Mouse (Mus musculus) heart, embryonic 14.5 days (tissue): ENCODE data around the gene Gpr25. TPM values are rescaled to one million over a fixed set of nuclear protein-coding genes. Genes with fewer than 3 reads are reported as not detected.

Source experiments
- ATAC-seq: fragments of 200-750 bp; cut with Nextera tagmentation; 2 replicates; pipeline ENCODE4 v1.8.0; 2017; ENCODE audit warnings: low read depth, moderate TSS enrichment; ENCODE audit not compliant: insufficient number of reproducible peaks, insufficient read depth, low FRiP score
- H3K27ac ChIP-seq, 2 experiments: fragments of 200-500 bp in 1 of 2; fragments of 300-500 bp in 1 of 2; sonication (generic) in 1 of 2; replicated peaks in 1 of 2; 2 replicates each; pipeline ENCODE4 v1.5.1; 2012 to 2014; ENCODE audit warnings: low read depth in 2 of 2, low read length in 2 of 2, control low read depth in 1 of 2, mild to moderate bottlenecking in 1 of 2, mixed read lengths in 1 of 2; ENCODE audit not compliant: control insufficient read depth in 1 of 2, insufficient read depth in 1 of 2
- H3K27me3 ChIP-seq: fragments of 300-500 bp; sonication (generic); 2 replicates; pipeline ENCODE4 v1.6.1; 2014; ENCODE audit warnings: mild to moderate bottlenecking, low read length, control low read depth; ENCODE audit not compliant: control insufficient read depth, insufficient read depth
- H3K36me3 ChIP-seq: fragments of 300-500 bp; sonication (generic); 2 replicates; pipeline ENCODE4 v1.6.1; 2014; ENCODE audit warnings: mild to moderate bottlenecking, control low read depth, low read length, mixed read lengths; ENCODE audit not compliant: control insufficient read depth, insufficient read depth
- H3K4me1 ChIP-seq, 2 experiments: fragments of 200-500 bp in 1 of 2; fragments of 300-500 bp in 1 of 2; sonication (generic) in 1 of 2; 2 replicates each; pipeline ENCODE4 v1.6.1; 2012 to 2014; ENCODE audit warnings: low read length in 2 of 2, control low read depth in 1 of 2, mixed read lengths in 1 of 2; ENCODE audit not compliant: control insufficient read depth in 2 of 2, insufficient read depth in 2 of 2
- H3K4me2 ChIP-seq: fragments of 300-500 bp; sonication (generic); 2 replicates; pipeline ENCODE4 v1.6.1; 2014; ENCODE audit warnings: mild to moderate bottlenecking, low read length
- H3K4me3 ChIP-seq, 2 experiments: fragments of 200-500 bp in 1 of 2; fragments of 300-500 bp in 1 of 2; sonication (generic) in 1 of 2; 2 replicates each; pipeline ENCODE4 v1.5.1; 2012 to 2014; ENCODE audit warnings: low read length in 2 of 2, mild to moderate bottlenecking in 2 of 2, control low read depth in 1 of 2, low read depth in 1 of 2, moderate library complexity in 1 of 2; ENCODE audit not compliant: control insufficient read depth in 1 of 2, insufficient read depth in 1 of 2
- H3K9ac ChIP-seq: fragments of 300-500 bp; sonication (generic); 2 replicates; pipeline ENCODE4 v1.6.1; 2014; ENCODE audit warnings: mild to moderate bottlenecking, low read length
- H3K9me3 ChIP-seq: fragments of 300-500 bp; sonication (generic); 2 replicates; pipeline ENCODE4 v1.6.1; 2016; ENCODE audit warnings: low read length, control low read depth; ENCODE audit not compliant: control insufficient read depth
- WGBS: fragments of 180-500 bp; shearing (Covaris S2); extraction: QIAGEN DNeasy Blood & Tissue Kit; methylation state at CpG from one replicate; pipeline ENCODE4 v1.1.7; 2014; 5-methylcytosine and 5-hydroxymethylcytosine counted together
- polyA plus RNA-seq: library from polyadenylated mRNA; unstranded; fragments of >200 nt; fragmentation: Nextera tagmentation; extraction: Ambion mirVana; gene quantifications from 2 replicates; pipeline ENCODE4 v1.2.1, GENCODE M21; 2014

Gpr25 gene
- polyA plus RNA-seq, 1 experiment from 2014 or later = not detected

GRCm38 (mm10) chr1:136232986-136233790 is 27.5 kb downstream of the Gpr25 start:
- WGBS = 3% methylated on average over 23 of the region's 23 CpGs
- no peaks in the 10 kb centered on the region for H3K36me3 ChIP-seq
- H3K27me3 ChIP-seq = peaks cover 54% of the 10 kb centered on the region
- no peaks in the 10 kb centered on the region for H3K9me3 ChIP-seq
- H3K4me2 ChIP-seq = peak overlapping the region; percentile 91
- no peak for ATAC-seq
- H3K9ac ChIP-seq = peak overlapping the region; percentile 51; the same call in 1 of the 2 replicates
- H3K4me3 ChIP-seq = peak overlapping the region; percentile 53 to 58
- H3K27ac ChIP-seq = no peak overlapping the region
- peaks cover 7 to 19% of the 10 kb centered on the region in 2 experiments for H3K4me1 ChIP-seq

- no peak overlapping the region for H3K9ac ChIP-seq
- 14% methylated on average over 9 of the region's 9 CpGs for WGBS
- H3K27me3 ChIP-seq = peaks cover 54% of the 10 kb centered on the region
- peak overlapping the region; percentile 91; the same call in 1 of the 2 replicates for H3K4me2 ChIP-seq
- no peak overlapping the region for H3K4me3 ChIP-seq
- no peak overlapping the region for H3K27ac ChIP-seq
- no peaks in the 10 kb centered on the region for H3K36me3 ChIP-seq
- H3K4me1 ChIP-seq = peaks cover 12 to 27% of the 10 kb centered on the region in 2 experiments
- H3K9me3 ChIP-seq = no peaks in the 10 kb centered on the region
- ATAC-seq = no peak
Observed at GRCm38 (mm10) chr1:136232285-136232926, 28.3 kb downstream of the Gpr25 start.

GRCm38 (mm10) chr1:136231596-136231995 is 29.1 kb downstream of the Gpr25 start:
- no peak overlapping the region for H3K4me3 ChIP-seq
- H3K9me3 ChIP-seq = no peaks in the 10 kb centered on the region
- WGBS = 10% methylated on average over 6 of the region's 6 CpGs
- no peak overlapping the region for H3K4me2 ChIP-seq
- H3K27me3 ChIP-seq = peaks cover 54% of the 10 kb centered on the region
- no peak for ATAC-seq
- no peak overlapping the region for H3K27ac ChIP-seq
- no peak overlapping the region for H3K9ac ChIP-seq
- H3K36me3 ChIP-seq = no peaks in the 10 kb centered on the region
- peaks cover 12 to 27% of the 10 kb centered on the region in 2 experiments for H3K4me1 ChIP-seq

- H3K4me2 ChIP-seq = no peak overlapping the region
- no peaks in the 10 kb centered on the region for H3K9me3 ChIP-seq
- no peak for ATAC-seq
- H3K4me1 ChIP-seq = peaks cover 12 to 27% of the 10 kb centered on the region in 2 experiments
- H3K4me3 ChIP-seq = no peak overlapping the region
- H3K27ac ChIP-seq = no peak overlapping the region
- 64% methylated on average over 11 of the region's 11 CpGs for WGBS
- H3K9ac ChIP-seq = no peak overlapping the region
- no peaks in the 10 kb centered on the region for H3K36me3 ChIP-seq
- peaks cover 49% of the 10 kb centered on the region for H3K27me3 ChIP-seq
Observed at GRCm38 (mm10) chr1:136230201-136230600, 30.5 kb downstream of the Gpr25 start.

GRCm38 (mm10) chr1:136229040-136229373 is 31.7 kb downstream of the Gpr25 start:
- Histone ChIP-seq H3K4me2 (no peak overlapping the region), H3K9ac (no peak overlapping the region), H3K27ac (no peak overlapping the region), H3K27me3 (peaks cover 42% of the 10 kb centered on the region), H3K9me3 (no peaks in the 10 kb centered on the region), H3K36me3 (no peaks in the 10 kb centered on the region), H3K4me3 (no peak overlapping the region), H3K4me1 (peaks cover 12 to 22% of the 10 kb centered on the region in 2 experiments)
- ATAC-seq = no peak
- WGBS = 64% methylated on average over 6 of the region's 6 CpGs

GRCm38 (mm10) chr1:136228328-136229039 is 32.2 kb downstream of the Gpr25 start:
- H3K9ac ChIP-seq = no peak overlapping the region
- 15% methylated on average over 13 of the region's 13 CpGs for WGBS

GRCm38 (mm10) chr1:136227870-136228269 is 32.8 kb downstream of the Gpr25 start:
- Histone ChIP-seq H3K27ac (no peak overlapping the region), H3K4me1 (peaks cover 12 to 14% of the 10 kb centered on the region in 2 experiments), H3K4me3 (no peak overlapping the region), H3K4me2 (no peak overlapping the region), H3K9ac (no peak overlapping the region), H3K27me3 (peaks cover 32% of the 10 kb centered on the region), H3K9me3 (no peaks in the 10 kb centered on the region), H3K36me3 (no peaks in the 10 kb centered on the region)
- 59% methylated on average over 4 of the region's 4 CpGs for WGBS
- ATAC-seq = no peak

More at GRCm38 (mm10) chr1:136228328-136229039, 32.2 kb downstream of the Gpr25 start:
- Histone ChIP-seq H3K4me2 (peak overlapping the region; percentile 21), H3K9me3 (no peaks in the 10 kb centered on the region), H3K4me3 (no peak overlapping the region), H3K27me3 (peaks cover 37% of the 10 kb centered on the region), H3K27ac (no peak overlapping the region), H3K36me3 (no peaks in the 10 kb centered on the region), H3K4me1 (peaks cover 12 to 17% of the 10 kb centered on the region in 2 experiments)
- ATAC-seq = no peak
